Mouse (Mus musculus) kidney, embryonic 14.5 days (tissue): Measurements from ENCODE around the gene Fgfr3. TPM values are rescaled to one million over a fixed set of nuclear protein-coding genes. Genes with fewer than 3 reads are reported as not detected.

ENCODE experiments used
- ATAC-seq: fragments of 200-750 bp; cut with Nextera tagmentation; 2 replicates; pipeline ENCODE4 v1.8.0; 2017; ENCODE audit warnings: moderate number of reproducible peaks, mild to moderate bottlenecking, moderate TSS enrichment, moderate library complexity; ENCODE audit not compliant: low FRiP score, low TSS enrichment
- H3K27ac ChIP-seq: fragments of 300-500 bp; sonication (generic); 2 replicates; pipeline ENCODE4 v1.5.1; 2014; ENCODE audit warnings: low read depth, mild to moderate bottlenecking, low read length, moderate library complexity, mixed read lengths
- H3K27me3 ChIP-seq: fragments of 300-500 bp; sonication (generic); 2 replicates; pipeline ENCODE4 v1.6.1; 2014; ENCODE audit warnings: mild to moderate bottlenecking, low read length; ENCODE audit not compliant: control insufficient read depth, insufficient read depth
- H3K36me3 ChIP-seq: fragments of 300-500 bp; sonication (generic); 2 replicates; pipeline ENCODE4 v1.6.1; 2014; ENCODE audit warnings: low read length, mixed read lengths; ENCODE audit not compliant: control insufficient read depth, insufficient read depth
- H3K4me1 ChIP-seq: fragments of 300-500 bp; sonication (generic); 2 replicates; pipeline ENCODE4 v1.6.1; 2014; ENCODE audit warnings: low read length, mixed read lengths; ENCODE audit not compliant: control insufficient read depth, insufficient read depth
- H3K4me2 ChIP-seq: fragments of 300-500 bp; sonication (generic); replicated peaks from 2 replicates; pipeline ENCODE4 v1.6.1; 2014; ENCODE audit warnings: low read depth, mild to moderate bottlenecking, low read length
- H3K4me3 ChIP-seq: fragments of 300-500 bp; sonication (generic); 2 replicates; pipeline ENCODE4 v1.5.1; 2014; ENCODE audit warnings: mild to moderate bottlenecking, low read length
- H3K9ac ChIP-seq: fragments of 300-500 bp; sonication (generic); 2 replicates; pipeline ENCODE4 v1.6.1; 2014; ENCODE audit warnings: low read depth, mild to moderate bottlenecking, low read length, moderate library complexity
- H3K9me3 ChIP-seq: fragments of 300-500 bp; sonication (generic); 2 replicates; pipeline ENCODE4 v1.6.1; 2016; ENCODE audit warnings: low read length; ENCODE audit not compliant: control insufficient read depth
- WGBS: fragments of 180-500 bp; shearing (Covaris S2); extraction: QIAGEN DNeasy Blood & Tissue Kit; methylation state at CpG from one replicate; pipeline ENCODE4 v1.1.7; 2014; 5-methylcytosine and 5-hydroxymethylcytosine counted together
- polyA plus RNA-seq: library from polyadenylated mRNA; unstranded; fragments of >200 nt; fragmentation: Nextera tagmentation; extraction: Ambion mirVana; gene quantifications from 2 replicates; pipeline ENCODE4 v1.2.1, GENCODE M21; 2014

Gene Fgfr3
- 9.6 and 13.8 TPM in 2 replicates for polyA plus RNA-seq

- ATAC-seq = peak; percentile 75
- WGBS = under 1% methylated on average over 60 of the region's 73 CpGs
- Histone ChIP-seq H3K36me3 (no peaks in the 10 kb centered on the region), H3K4me1 (peaks cover 20% of the 10 kb centered on the region), H3K4me3 (peak within 1 kb of the TSS; percentile 74), H3K9me3 (no peaks in the 10 kb centered on the region), H3K9ac (peak within 1 kb of the TSS; percentile 78), H3K27me3 (peaks cover 21% of the 10 kb centered on the region), H3K4me2 (peak within 1 kb of the TSS; percentile 87), H3K27ac (no peak within 1 kb of the TSS)
Measured at GRCm38 (mm10) chr5:33721541-33722265, at the start of gene Fgfr3. Gene Fgfr3 (plus strand): TSS chr5:33721674.

- no peaks in the 10 kb centered on the region for H3K27me3 ChIP-seq
- H3K4me3 ChIP-seq = no peak overlapping the region
- H3K9me3 ChIP-seq = no peaks in the 10 kb centered on the region
- 79% methylated on average over 3 of the region's 3 CpGs for WGBS
- peaks cover 39% of the 10 kb centered on the region for H3K36me3 ChIP-seq
- no peak overlapping the region for H3K4me2 ChIP-seq
- no peak for ATAC-seq
- 0 out of 2 replicates have a peak overlapping the region, but pooled peaks have one; percentile 31 for H3K9ac ChIP-seq
- no peaks in the 10 kb centered on the region for H3K4me1 ChIP-seq
- no peak overlapping the region for H3K27ac ChIP-seq
Measured at GRCm38 (mm10) chr5:33674439-33674838, 47.0 kb upstream of the Fgfr3 start.

- H3K36me3 ChIP-seq = peaks cover 24% of the 10 kb centered on the region
Measured at GRCm38 (mm10) chr5:33675964-33676363, 45.5 kb upstream of the Fgfr3 start.

GRCm38 (mm10) chr5:33678244-33678643 lies 43.2 kb upstream of the Fgfr3 start:
- H3K9me3 ChIP-seq = no peaks in the 10 kb centered on the region
- 82% methylated on average over 5 of the region's 5 CpGs for WGBS
- H3K27me3 ChIP-seq = no peaks in the 10 kb centered on the region

More at GRCm38 (mm10) chr5:33675964-33676363, 45.5 kb upstream of the Fgfr3 start:
- Histone ChIP-seq H3K4me1 (no peaks in the 10 kb centered on the region), H3K4me3 (no peak overlapping the region), H3K9me3 (no peaks in the 10 kb centered on the region), H3K4me2 (no peak overlapping the region), H3K27me3 (no peaks in the 10 kb centered on the region), H3K27ac (no peak overlapping the region), H3K9ac (no peak overlapping the region)
- 0% methylated on average over 1 of the region's 1 CpGs for WGBS
- ATAC-seq = peak; percentile 56; the same call in 1 of the 2 replicates

DNA sequence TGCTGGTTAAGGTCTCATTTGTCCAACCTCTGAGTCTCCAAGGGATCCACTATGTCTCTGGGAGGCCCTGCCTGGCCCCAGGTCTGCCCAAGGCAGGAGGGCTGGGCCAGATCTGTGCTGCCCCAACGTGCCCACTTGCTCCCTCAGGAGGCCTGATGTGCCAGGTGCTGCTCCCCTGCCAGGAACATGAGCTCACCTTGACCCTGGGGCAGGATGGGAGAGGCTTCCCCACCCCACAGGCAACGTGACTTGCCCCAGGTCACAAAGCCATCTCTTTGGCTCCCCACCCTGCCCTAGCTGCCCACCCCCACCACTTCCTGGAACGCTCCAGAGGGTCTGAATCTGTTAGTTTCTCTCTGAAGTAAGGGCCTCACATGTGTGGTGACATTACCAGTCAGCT lies 40.4 kb upstream of the Fgfr3 start:
- no peaks in the 10 kb centered on the region for H3K4me1 ChIP-seq
- no peak overlapping the region for H3K27ac ChIP-seq
- no peak overlapping the region for H3K4me3 ChIP-seq
- H3K4me2 ChIP-seq = no peak overlapping the region
- H3K27me3 ChIP-seq = no peaks in the 10 kb centered on the region
- no peaks in the 10 kb centered on the region for H3K36me3 ChIP-seq
- no peak overlapping the region for H3K9ac ChIP-seq
- H3K9me3 ChIP-seq = no peaks in the 10 kb centered on the region
- WGBS = 47% methylated on average over 3 of the region's 3 CpGs
- ATAC-seq = no peak

More at GRCm38 (mm10) chr5:33678244-33678643, 43.2 kb upstream of the Fgfr3 start:
- no peak overlapping the region for H3K4me3 ChIP-seq
- H3K4me2 ChIP-seq = no peak overlapping the region
- no peaks in the 10 kb centered on the region for H3K4me1 ChIP-seq
- ATAC-seq = no peak
- no peak overlapping the region for H3K9ac ChIP-seq
- no peak overlapping the region for H3K27ac ChIP-seq
- peaks cover 4% of the 10 kb centered on the region for H3K36me3 ChIP-seq

DNA sequence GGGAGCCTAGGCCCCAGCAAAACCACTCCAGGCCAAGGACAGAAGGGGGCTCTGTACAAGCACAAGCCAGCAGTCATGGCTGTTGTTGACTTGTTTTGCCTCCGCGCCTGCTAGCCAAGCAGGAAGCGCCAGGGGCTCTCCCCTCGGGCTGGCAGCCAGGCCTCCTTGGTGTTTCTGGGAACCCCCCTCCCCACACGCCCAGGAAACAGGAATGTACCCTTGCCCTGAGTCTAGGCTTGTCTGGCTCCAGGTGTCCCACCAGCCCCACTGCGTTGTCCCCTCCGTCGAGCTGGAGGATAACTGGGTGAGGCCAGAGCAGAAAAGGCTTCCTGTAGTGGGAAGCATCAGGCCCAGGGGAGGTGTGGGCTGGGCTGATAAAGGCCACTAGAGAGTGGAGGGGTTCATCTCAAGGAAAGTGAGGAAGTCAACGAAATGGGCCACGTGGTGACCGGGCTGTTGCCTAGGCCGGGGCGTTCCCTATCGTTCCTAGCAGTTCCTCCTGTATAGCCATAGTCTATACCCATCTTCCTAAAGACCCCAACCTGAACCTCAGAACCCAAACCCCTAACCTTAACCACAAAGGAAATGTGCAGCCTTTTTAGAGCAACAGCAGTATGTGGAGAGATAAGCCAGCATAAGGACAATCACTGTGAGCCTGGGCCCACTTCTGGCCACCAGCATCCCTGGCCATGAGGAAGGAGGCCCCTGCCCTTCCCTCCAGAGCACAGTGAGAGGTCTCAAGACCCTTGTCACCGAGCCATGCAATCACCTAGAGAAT lies 39.7 kb upstream of the Fgfr3 start:
- no peak for ATAC-seq
- H3K9ac ChIP-seq = no peak overlapping the region
- H3K9me3 ChIP-seq = no peaks in the 10 kb centered on the region
- no peak overlapping the region for H3K27ac ChIP-seq
- 81% methylated on average over 15 of the region's 15 CpGs for WGBS
- H3K36me3 ChIP-seq = no peaks in the 10 kb centered on the region
- H3K4me1 ChIP-seq = no peaks in the 10 kb centered on the region
- no peak overlapping the region for H3K4me3 ChIP-seq
- H3K27me3 ChIP-seq = no peaks in the 10 kb centered on the region
- H3K4me2 ChIP-seq = no peak overlapping the region

GRCm38 (mm10) chr5:33682963-33683362 lies 38.5 kb upstream of the Fgfr3 start:
- Histone ChIP-seq H3K27ac (no peak overlapping the region), H3K4me3 (no peak overlapping the region), H3K27me3 (no peaks in the 10 kb centered on the region), H3K4me1 (no peaks in the 10 kb centered on the region), H3K4me2 (no peak overlapping the region), H3K36me3 (no peaks in the 10 kb centered on the region), H3K9ac (no peak overlapping the region), H3K9me3 (no peaks in the 10 kb centered on the region)
- no peak for ATAC-seq
- WGBS = 73% methylated on average over 4 of the region's 4 CpGs

- Histone ChIP-seq H3K4me2 (no peak overlapping the region), H3K4me3 (no peak overlapping the region), H3K4me1 (peaks cover 1% of the 10 kb centered on the region; the same call in 1 of the 2 replicates), H3K27me3 (no peaks in the 10 kb centered on the region), H3K9ac (no peak overlapping the region), H3K9me3 (no peaks in the 10 kb centered on the region), H3K27ac (no peak overlapping the region), H3K36me3 (no peaks in the 10 kb centered on the region)
- peak; percentile 74; the same call in 1 of the 2 replicates for ATAC-seq
- 54% methylated on average over 7 of the region's 7 CpGs for WGBS
Measured at GRCm38 (mm10) chr5:33683897-33684652, 37.4 kb upstream of the Fgfr3 start.
